Mouse (Mus musculus) neural tube, embryonic 12.5 days (tissue): Measurements from ENCODE around the gene Rnf8. TPM values are rescaled to one million over a fixed set of nuclear protein-coding genes. Genes with fewer than 3 reads are reported as not detected.

ENCODE experiments used
- ATAC-seq: fragments of 200-750 bp; cut with Nextera tagmentation; 2 replicates; pipeline ENCODE4 v1.8.0; 2017; ENCODE audit warnings: low read depth, mild to moderate bottlenecking, moderate TSS enrichment, moderate library complexity; ENCODE audit not compliant: low FRiP score
- H3K27ac ChIP-seq: fragments of 300-500 bp; sonication (generic); 2 replicates; pipeline ENCODE4 v1.5.1; 2016
- H3K27me3 ChIP-seq: fragments of 300-500 bp; sonication (generic); replicated peaks from 2 replicates; pipeline ENCODE4 v1.6.1; 2016; ENCODE audit warnings: mild to moderate bottlenecking
- H3K36me3 ChIP-seq: fragments of 300-500 bp; sonication (generic); 2 replicates; pipeline ENCODE4 v1.6.1; 2016; ENCODE audit warnings: mild to moderate bottlenecking
- H3K4me1 ChIP-seq: fragments of 300-500 bp; sonication (generic); 2 replicates; pipeline ENCODE4 v1.6.1; 2016
- H3K4me2 ChIP-seq: fragments of 300-500 bp; sonication (generic); replicated peaks from 2 replicates; pipeline ENCODE4 v1.6.1; 2016; ENCODE audit warnings: mild to moderate bottlenecking
- H3K4me3 ChIP-seq: fragments of 300-500 bp; sonication (generic); 2 replicates; pipeline ENCODE4 v1.5.1; 2016
- H3K9ac ChIP-seq: fragments of 300-500 bp; sonication (generic); 2 replicates; pipeline ENCODE4 v1.6.1; 2016; ENCODE audit warnings: mild to moderate bottlenecking
- H3K9me3 ChIP-seq: fragments of 300-500 bp; sonication (generic); 2 replicates; pipeline ENCODE4 v1.6.1; 2016; ENCODE audit warnings: mild to moderate bottlenecking
- WGBS: fragments of 180-500 bp; shearing (Covaris S2); methylation state at CpG from one replicate; pipeline ENCODE4 v1.1.7; 2016; 5-methylcytosine and 5-hydroxymethylcytosine counted together
- polyA plus RNA-seq: library from polyadenylated mRNA; unstranded; fragments of >200 nt; fragmentation: Nextera tagmentation; extraction: Ambion mirVana; gene quantifications from 2 replicates; pipeline ENCODE4 v1.2.1, GENCODE M21; 2016

The Rnf8 gene
- polyA plus RNA-seq = 97.7 and 103 TPM in 2 replicates

- Histone ChIP-seq H3K4me2 (peak within 1 kb of the TSS; percentile 83), H3K9ac (peak within 1 kb of the TSS; percentile 97), H3K27me3 (no peaks in the 10 kb centered on the region), H3K36me3 (peaks cover 10% of the 10 kb centered on the region; the same call in 1 of the 2 replicates), H3K27ac (peak within 1 kb of the TSS; percentile 86), H3K4me3 (peak within 1 kb of the TSS; percentile 99), H3K9me3 (no peaks in the 10 kb centered on the region), H3K4me1 (peaks cover 19% of the 10 kb centered on the region)
- peak; percentile 84 for ATAC-seq
- 2% methylated on average over 52 of the region's 52 CpGs for WGBS
Measured at GRCm38 (mm10) chr17:29614115-29615023, at the start of gene Rnf8, which contains the start of gene Gm28043. Gene Rnf8, plus strand, starts transcription at chr17:29614790. Gene Gm28043, plus strand, starts transcription at chr17:29614876.

GRCm38 (mm10) chr17:29565521-29565920 lies 49.1 kb upstream of the Rnf8 start:
- Histone ChIP-seq H3K9me3 (no peaks in the 10 kb centered on the region), H3K36me3 (peaks cover 36% of the 10 kb centered on the region), H3K4me1 (no peaks in the 10 kb centered on the region), H3K27me3 (no peaks in the 10 kb centered on the region), H3K27ac (no peak overlapping the region), H3K4me2 (no peak overlapping the region), H3K9ac (no peak overlapping the region), H3K4me3 (no peak overlapping the region)
- no peak for ATAC-seq
- 95% methylated on average over 5 of the region's 5 CpGs for WGBS

DNA sequence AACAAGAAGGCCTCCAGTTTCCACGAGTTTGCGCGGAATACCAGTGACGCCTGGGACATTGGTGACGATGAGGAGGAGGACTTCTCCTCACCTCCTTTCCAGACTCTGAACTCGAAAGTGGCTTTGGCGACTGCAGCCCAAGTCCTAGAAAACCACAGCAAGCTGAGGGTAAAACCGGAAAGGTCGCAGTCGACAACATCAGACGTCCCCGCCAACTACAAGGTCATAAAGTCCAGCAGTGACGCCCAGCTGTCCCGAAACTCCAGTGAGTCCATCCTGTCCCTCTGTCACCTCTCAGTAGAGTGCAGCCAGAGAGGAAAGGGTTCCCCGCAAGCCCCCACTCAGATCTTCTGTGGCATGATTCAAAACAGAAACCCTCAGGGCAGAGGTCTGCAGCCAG lies 46.2 kb upstream of the Rnf8 start:
- H3K36me3 ChIP-seq = peaks cover 65% of the 10 kb centered on the region
- H3K27me3 ChIP-seq = no peaks in the 10 kb centered on the region
- H3K4me2 ChIP-seq = no peak overlapping the region
- H3K4me3 ChIP-seq = no peak overlapping the region
- no peak overlapping the region for H3K27ac ChIP-seq
- H3K9me3 ChIP-seq = no peaks in the 10 kb centered on the region
- H3K4me1 ChIP-seq = no peaks in the 10 kb centered on the region
- 94% methylated on average over 15 of the region's 15 CpGs for WGBS
- H3K9ac ChIP-seq = no peak overlapping the region
- no peak for ATAC-seq

DNA sequence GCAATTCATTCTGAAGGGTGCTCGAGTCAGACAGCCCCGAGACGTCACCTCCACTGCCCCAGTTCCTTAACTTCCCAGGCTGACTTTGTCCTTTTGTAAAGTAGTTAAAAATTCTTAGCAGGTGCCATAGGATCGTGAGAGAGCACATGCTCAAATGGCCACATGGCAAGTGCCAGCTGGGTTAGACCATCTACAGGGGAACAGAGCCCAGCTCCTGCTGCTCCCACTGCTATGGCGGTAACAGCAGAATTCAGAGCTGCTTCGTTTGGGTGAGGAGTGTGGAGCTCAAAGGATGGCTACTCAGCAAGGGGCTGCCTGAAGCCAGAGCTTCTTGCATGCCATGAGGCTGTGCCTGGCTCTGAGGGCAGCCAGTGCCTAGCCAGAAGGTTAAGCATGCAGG lies 44.8 kb upstream of the Rnf8 start:
- H3K27me3 ChIP-seq = no peaks in the 10 kb centered on the region
- 89% methylated on average over 6 of the region's 6 CpGs for WGBS
- H3K4me2 ChIP-seq = no peak overlapping the region
- no peak overlapping the region for H3K4me3 ChIP-seq
- H3K9ac ChIP-seq = no peak overlapping the region
- no peaks in the 10 kb centered on the region for H3K4me1 ChIP-seq
- peaks cover 64% of the 10 kb centered on the region for H3K36me3 ChIP-seq
- no peak for ATAC-seq
- no peaks in the 10 kb centered on the region for H3K9me3 ChIP-seq
- no peak overlapping the region for H3K27ac ChIP-seq

DNA sequence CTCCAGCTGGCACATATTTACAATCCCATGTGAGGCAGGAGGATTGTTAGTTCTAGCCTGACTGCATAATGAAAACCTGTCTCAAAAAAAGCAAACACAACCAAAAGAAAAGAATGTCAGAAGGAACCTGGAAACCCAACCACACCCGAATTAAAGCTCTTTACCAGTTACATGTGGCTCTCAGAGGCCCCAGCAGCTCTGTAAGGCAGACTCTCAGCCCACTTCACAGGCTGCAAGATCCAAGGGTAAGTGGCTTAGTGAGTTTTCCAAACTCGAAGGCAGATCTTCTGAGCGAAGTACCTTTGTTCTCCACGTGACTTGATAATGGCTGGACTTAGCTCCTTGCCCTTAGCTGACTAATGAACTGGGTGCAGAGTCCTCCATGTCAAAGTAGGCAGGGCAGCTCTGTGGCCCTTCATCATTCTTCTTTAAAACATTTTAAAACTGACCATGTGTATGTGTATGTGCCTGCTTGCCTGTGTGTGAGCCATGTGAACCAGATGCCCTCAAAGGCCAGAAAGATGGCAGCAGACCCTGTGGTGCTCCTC lies 34.9 kb upstream of the Rnf8 start:
- Histone ChIP-seq H3K9me3 (no peaks in the 10 kb centered on the region), H3K4me2 (no peak overlapping the region), H3K4me1 (no peaks in the 10 kb centered on the region), H3K27me3 (no peaks in the 10 kb centered on the region), H3K4me3 (no peak overlapping the region), H3K36me3 (peaks cover 78% of the 10 kb centered on the region), H3K27ac (no peak overlapping the region), H3K9ac (no peak overlapping the region)
- 92% methylated on average over 4 of the region's 4 CpGs for WGBS
- ATAC-seq = no peak

- Histone ChIP-seq H3K9me3 (no peaks in the 10 kb centered on the region), H3K27ac (no peak overlapping the region), H3K4me1 (peaks cover under 1% of the 10 kb centered on the region; the same call in 1 of the 2 replicates), H3K27me3 (no peaks in the 10 kb centered on the region), H3K36me3 (peaks cover 60% of the 10 kb centered on the region), H3K4me3 (no peak overlapping the region), H3K4me2 (no peak overlapping the region), H3K9ac (no peak overlapping the region)
- 90% methylated on average over 5 of the region's 5 CpGs for WGBS
- ATAC-seq = no peak
Measured at GRCm38 (mm10) chr17:29583569-29583968, 31.0 kb upstream of the Rnf8 start.

GRCm38 (mm10) chr17:29584306-29584705 lies 30.3 kb upstream of the Rnf8 start:
- peaks cover 52% of the 10 kb centered on the region for H3K36me3 ChIP-seq
- H3K27ac ChIP-seq = no peak overlapping the region
- H3K9ac ChIP-seq = no peak overlapping the region
- no peak overlapping the region for H3K4me3 ChIP-seq
- no peaks in the 10 kb centered on the region for H3K27me3 ChIP-seq
- WGBS = 82% methylated on average over 5 of the region's 5 CpGs
- H3K4me2 ChIP-seq = no peak overlapping the region
- ATAC-seq = no peak
- peaks cover 8% of the 10 kb centered on the region for H3K4me1 ChIP-seq
- H3K9me3 ChIP-seq = no peaks in the 10 kb centered on the region

- Histone ChIP-seq H3K9ac (no peak overlapping the region), H3K27me3 (no peaks in the 10 kb centered on the region), H3K4me1 (peaks cover 12% of the 10 kb centered on the region), H3K4me2 (no peak overlapping the region), H3K36me3 (peaks cover 50% of the 10 kb centered on the region), H3K27ac (no peak overlapping the region), H3K4me3 (no peak overlapping the region), H3K9me3 (no peaks in the 10 kb centered on the region)
- WGBS = 72% methylated on average over 3 of the region's 3 CpGs
- ATAC-seq = no peak
Measured at GRCm38 (mm10) chr17:29584737-29585136, 29.9 kb upstream of the Rnf8 start.

GRCm38 (mm10) chr17:29585446-29585845 lies 29.1 kb upstream of the Rnf8 start:
- H3K4me2 ChIP-seq = no peak overlapping the region
- H3K4me1 ChIP-seq = peaks cover 16% of the 10 kb centered on the region
- H3K27ac ChIP-seq = no peak overlapping the region
- 98% methylated on average over 6 of the region's 6 CpGs for WGBS
- no peak overlapping the region for H3K9ac ChIP-seq
- no peaks in the 10 kb centered on the region for H3K27me3 ChIP-seq
- no peak overlapping the region for H3K4me3 ChIP-seq
- H3K9me3 ChIP-seq = no peaks in the 10 kb centered on the region
- ATAC-seq = no peak
- peaks cover 45% of the 10 kb centered on the region for H3K36me3 ChIP-seq

DNA sequence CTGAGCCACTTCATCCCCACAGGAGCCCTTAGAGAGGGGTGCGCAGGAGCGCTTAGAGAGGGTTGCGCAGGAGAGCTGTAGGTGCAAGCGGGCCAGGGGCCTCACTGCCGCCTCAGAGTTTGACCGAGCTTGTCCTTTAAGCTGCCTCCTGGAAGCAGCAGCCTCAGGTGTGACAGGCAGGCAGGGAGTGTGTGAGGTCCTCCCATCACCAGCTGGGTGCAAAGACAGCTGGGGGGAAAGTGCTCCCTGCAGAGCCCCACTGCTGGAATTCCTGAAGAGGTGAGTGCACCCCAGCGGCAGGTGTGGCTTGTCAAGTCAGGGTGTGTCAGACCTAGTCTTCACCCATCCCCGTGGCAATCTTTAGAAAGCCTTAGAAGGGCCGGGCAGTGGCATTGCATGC lies 27.7 kb upstream of the Rnf8 start:
- ATAC-seq = no peak
- Histone ChIP-seq H3K4me2 (no peak overlapping the region), H3K36me3 (peaks cover 41% of the 10 kb centered on the region), H3K27me3 (no peaks in the 10 kb centered on the region), H3K9me3 (no peaks in the 10 kb centered on the region), H3K4me3 (no peak overlapping the region), H3K27ac (no peak overlapping the region), H3K4me1 (peaks cover 16% of the 10 kb centered on the region), H3K9ac (no peak overlapping the region)
- 87% methylated on average over 9 of the region's 9 CpGs for WGBS

DNA sequence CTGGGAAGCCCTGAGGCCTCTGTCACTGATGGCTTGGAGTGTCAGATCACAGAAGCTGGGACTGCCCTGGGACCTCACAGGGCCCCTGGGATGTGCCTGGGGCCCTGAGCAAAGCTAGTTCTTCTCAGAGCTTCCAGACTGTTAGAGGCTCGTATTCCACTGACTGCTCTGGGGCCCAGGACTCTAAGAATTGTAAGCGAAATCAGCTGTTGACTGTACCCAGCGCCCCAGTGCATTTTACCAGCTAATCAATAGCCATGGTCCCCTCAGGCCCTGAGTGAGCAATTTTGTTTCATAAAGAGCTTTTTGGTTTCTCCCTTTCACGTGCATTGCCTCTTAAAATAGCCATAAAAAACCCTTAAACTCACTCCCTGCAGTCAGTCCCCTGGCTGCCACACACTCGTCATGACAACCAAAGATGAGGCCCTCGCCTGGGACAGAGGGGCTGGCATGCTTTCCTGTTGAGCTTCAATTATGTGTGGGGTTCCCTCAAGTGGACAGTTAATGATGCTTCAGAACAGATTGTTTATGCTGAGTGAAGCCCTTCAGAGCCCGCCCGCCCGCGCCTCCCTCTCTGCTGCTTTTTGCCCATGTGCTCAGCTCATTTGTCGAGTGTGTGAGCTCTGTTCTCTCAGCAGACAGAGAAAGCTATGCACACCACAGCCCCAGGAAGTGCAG lies 25.2 kb upstream of the Rnf8 start:
- WGBS = 26% methylated on average over 11 of the region's 11 CpGs
- ATAC-seq = no peak; the same call in 1 of the 2 replicates
- Histone ChIP-seq H3K9ac (no peak overlapping the region), H3K27ac (no peak overlapping the region), H3K4me1 (peaks cover 16% of the 10 kb centered on the region), H3K9me3 (no peaks in the 10 kb centered on the region), H3K4me3 (no peak overlapping the region), H3K27me3 (no peaks in the 10 kb centered on the region), H3K36me3 (peaks cover 27% of the 10 kb centered on the region), H3K4me2 (no peak overlapping the region)
